11 mouse cellular contexts compared by ENCODE assay signal in genomic region chr13:45925294-45925693, GRCm38 (mm10). TPM values are rescaled to one million over a fixed set of nuclear protein-coding genes. Genes with fewer than 3 reads are reported as not detected.
DNase-seq lines count a peak whose midpoint lies in the region; ATAC-seq and TF ChIP-seq lines count a peak whose summit lies in the region.
"Had no signal": no experiment of that assay in that cellular context is flagged by ENCODE, and none has a peak within 500 bp of the region (broad histone marks: within the 10 kb centered on the region; RNA-seq: fewer than 3 reads in every experiment).

No protein-coding gene starts in this region.

- no peak for TF ChIP-seq CTCF in lung, adult 2 months (IDR thresholded peaks at IDR 0.05; ENCODE audit: insufficient read depth, low read length)

- H3K27me3 ChIP-seq in embryonic facial prominence, embryonic 15.5 days, result no peaks in the 10 kb centered on the region
- no peaks in the 10 kb centered on the region for H3K27me3 ChIP-seq in liver, embryonic 16.5 days (ENCODE audit: control insufficient read depth, insufficient read depth, low read depth, low read length)
- H3K27me3 ChIP-seq: heart, embryonic 15.5 days had no signal

- no peaks in the 10 kb centered on the region for H3K9me3 ChIP-seq in embryonic facial prominence, embryonic 15.5 days (replicated peaks)
- no peaks in the 10 kb centered on the region for H3K9me3 ChIP-seq in liver, embryonic 16.5 days (replicated peaks; ENCODE audit: control insufficient read depth, low read length)
- H3K9me3 ChIP-seq: forebrain, embryonic 10.5 days; G1E; heart, embryonic 15.5 days had no signal

- peaks cover 15% of the 10 kb centered on the region for H3K4me1 ChIP-seq in lung, adult 2 months (ENCODE audit: control insufficient read depth, insufficient read depth, low read length)
- H3K4me1 ChIP-seq in embryonic facial prominence, embryonic 15.5 days, result peaks cover 11% of the 10 kb centered on the region
- H3K4me1 ChIP-seq in liver, embryonic 16.5 days (ENCODE audit: control insufficient read depth, low read depth, low read length), result peaks cover 5% of the 10 kb centered on the region
- H3K4me1 ChIP-seq: heart, embryonic 15.5 days had no signal

- H3K36me3 ChIP-seq in embryonic facial prominence, embryonic 15.5 days, result no peaks in the 10 kb centered on the region
- no peaks in the 10 kb centered on the region for H3K36me3 ChIP-seq in liver, embryonic 16.5 days (ENCODE audit: control insufficient read depth, insufficient read depth)
- H3K36me3 ChIP-seq: forebrain, embryonic 10.5 days; heart, embryonic 15.5 days had no signal

- peak overlapping the region; percentile 23; the same call in 1 of the 2 replicates for H3K27ac ChIP-seq in embryonic facial prominence, embryonic 15.5 days (replicated peaks)
- H3K27ac ChIP-seq in liver, embryonic 16.5 days (ENCODE audit: low read length), result no peak overlapping the region
- H3K27ac ChIP-seq: forebrain, embryonic 10.5 days; heart, embryonic 15.5 days had no signal

- peak; percentile 27 for DNase-seq in lung, postnatal 36 days
- no peak for DNase-seq in lung, adult 2 months
- no peak for DNase-seq in frontal cortex, postnatal 10 days (ENCODE audit: low spot score in 2 of 2)
- DNase-seq in adrenal gland, postnatal 10 days, result no peak
- no peak for DNase-seq in spleen, postnatal 36 days (ENCODE audit: low spot score in 2 of 2)
- DNase-seq: gastrocnemius, adult 2 months had no signal

- H3K4me3 ChIP-seq in lung, adult 2 months (replicated peaks; ENCODE audit: extremely low read depth, low read depth, low read length), result no peak overlapping the region
- no peak overlapping the region for H3K4me3 ChIP-seq in embryonic facial prominence, embryonic 15.5 days (replicated peaks)
- peak overlapping the region; percentile 18 for H3K4me3 ChIP-seq in liver, embryonic 16.5 days (ENCODE audit: low read depth, low read length)
- H3K4me3 ChIP-seq: forebrain, embryonic 10.5 days; gastrocnemius, adult 2 months; heart, embryonic 15.5 days had no signal

- no peak for TF ChIP-seq POLR2A in lung, adult 2 months (IDR thresholded peaks at IDR 0.05; ENCODE audit: borderline replicate concordance, extremely low read depth, low read depth, low read length)

- 79% methylated on average over 4 of the region's 4 CpGs for WGBS in lung, adult 2 months
- 83% methylated on average over 4 of the region's 4 CpGs for WGBS in embryonic facial prominence, embryonic 15.5 days
- 64% methylated on average over 4 of the region's 4 CpGs for WGBS in liver, embryonic 16.5 days (ENCODE audit: insufficient replicate concordance)

- no peak for ATAC-seq in embryonic facial prominence, embryonic 15.5 days (ENCODE audit: insufficient number of reproducible peaks, low FRiP score, low TSS enrichment, low read depth)
- ATAC-seq in liver, embryonic 16.5 days (ENCODE audit: low read depth), result peak; percentile 55; the same call in 1 of the 2 replicates

- H3K4me2 ChIP-seq in embryonic facial prominence, embryonic 15.5 days (replicated peaks), result no peak overlapping the region
- peak overlapping the region; percentile 30 for H3K4me2 ChIP-seq in liver, embryonic 16.5 days (ENCODE audit: low read depth, low read length)
- H3K4me2 ChIP-seq: heart, embryonic 15.5 days had no signal

- no peak overlapping the region for H3K9ac ChIP-seq in embryonic facial prominence, embryonic 15.5 days
- H3K9ac ChIP-seq in liver, embryonic 16.5 days (ENCODE audit: low read depth, low read length), result no peak overlapping the region
- H3K9ac ChIP-seq: heart, embryonic 15.5 days had no signal

RNA-seq across cellular contexts. Expression of gene Atxn1, which starts 39.5 kb away (rescaled TPM):
- polyA plus RNA-seq in lung, adult 2 months (2012; rRNA removed), result 16.7 and 19.8 TPM in 2 replicates
- 6.7 and 7.2 TPM in 2 replicates for polyA plus RNA-seq in embryonic facial prominence, embryonic 15.5 days (2015; fragmentation: Nextera tagmentation; extraction: Ambion mirVana)
- polyA plus RNA-seq in liver, embryonic 16.5 days (2015; fragmentation: Nextera tagmentation; extraction: Ambion mirVana), result 2.8 and 3.2 TPM in 2 replicates
- total RNA-seq in adrenal gland, postnatal 10 days (2021), result 10 to 100 TPM; 25.2 to 41.2 TPM
